Mouse (Mus musculus) frontal cortex, postnatal 36 days (tissue): ENCODE data around the gene Stk36.

Experiments used
- DNase-seq, 2 experiments: peaks; one replicate each; pipeline ENCODE4 v3.0.0; 2022; ENCODE audit warnings: low spot score in 2 of 2

Stk36 gene

DNA sequence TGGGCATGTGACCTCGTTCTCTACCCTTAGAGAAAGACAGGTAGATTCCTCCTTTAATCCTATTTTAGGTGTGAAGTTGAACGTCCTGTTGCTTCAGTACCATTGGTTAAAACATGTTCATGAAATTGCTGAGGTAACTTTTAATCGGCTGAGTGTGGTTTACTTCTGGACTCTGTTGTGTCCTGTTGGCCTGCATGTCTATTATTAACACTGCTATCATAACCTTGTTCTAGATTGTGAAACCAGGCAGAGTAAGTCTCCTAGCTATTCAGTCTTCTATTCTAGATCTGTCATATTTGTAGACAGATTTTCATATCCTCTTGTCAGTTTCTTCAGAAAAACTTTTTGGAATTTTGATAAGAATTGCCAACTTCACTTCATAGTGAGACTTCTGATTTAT is 67.1 kb downstream of the Stk36 start:
- DNase-seq, result no peak

DNA sequence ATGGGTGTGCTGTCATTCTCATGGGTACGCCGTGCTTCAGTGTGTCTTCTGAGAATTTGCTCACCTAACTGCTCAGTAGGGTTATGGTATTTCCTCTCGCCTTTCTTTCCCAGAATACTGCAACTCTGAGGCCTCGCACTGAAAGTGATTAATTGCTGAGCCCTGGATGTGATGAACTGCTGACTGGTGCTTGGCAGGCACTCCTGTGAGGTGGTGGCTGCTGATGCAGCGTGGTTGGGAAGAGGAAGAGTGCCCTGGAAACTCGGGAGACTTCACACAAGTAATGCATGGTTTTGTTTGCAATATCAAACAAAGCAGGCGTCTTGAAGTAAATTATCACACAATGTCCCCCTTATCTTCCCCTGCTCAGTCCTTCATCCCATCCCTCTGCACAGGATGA is 71.5 kb downstream of the Stk36 start:
- DNase-seq, result no peak

DNA sequence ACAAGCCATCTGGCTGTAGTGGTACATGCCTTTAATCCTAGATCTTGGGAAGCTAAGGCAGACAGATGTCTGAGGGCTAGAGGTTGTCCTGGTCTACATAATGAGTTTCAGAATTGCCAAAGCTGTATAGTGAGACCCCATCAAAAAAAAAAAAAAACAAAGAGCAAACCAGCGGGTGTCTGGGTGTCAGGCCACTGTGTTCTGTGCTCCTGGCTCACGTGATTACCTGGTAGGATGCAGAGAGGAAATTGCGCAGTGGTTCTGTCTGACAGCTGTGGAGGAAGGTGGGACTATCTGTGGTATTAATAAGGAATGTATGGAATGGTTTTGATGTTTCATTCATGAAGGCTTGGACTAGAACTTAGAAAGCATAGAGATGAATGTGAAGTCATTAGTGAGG is 75.6 kb downstream of the Stk36 start:
- no peak for DNase-seq

DNA sequence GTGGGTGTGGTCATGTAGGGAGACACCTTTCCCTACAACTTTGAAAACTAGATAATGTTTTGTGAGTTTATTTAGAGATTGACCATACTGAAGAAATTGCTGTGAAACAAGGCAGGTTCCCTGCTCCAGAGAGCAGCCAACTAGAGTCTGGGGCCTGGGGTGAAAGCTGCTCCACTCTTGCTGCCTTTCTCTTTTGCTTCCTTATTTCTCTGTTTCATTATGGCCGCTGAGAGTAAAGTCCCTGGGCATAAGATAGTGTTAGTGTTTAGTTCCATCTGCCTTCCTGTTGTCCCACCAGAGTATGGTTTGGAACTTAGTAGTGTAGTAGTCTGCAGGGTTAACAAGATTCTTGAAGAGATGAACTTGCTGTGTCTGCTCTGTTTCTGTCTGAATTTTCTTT is 76.6 kb downstream of the Stk36 start:
- DNase-seq, result no peak
